Mouse (Mus musculus): ENCODE data around the gene Prpf31.

Prpf31 gene

DNA sequence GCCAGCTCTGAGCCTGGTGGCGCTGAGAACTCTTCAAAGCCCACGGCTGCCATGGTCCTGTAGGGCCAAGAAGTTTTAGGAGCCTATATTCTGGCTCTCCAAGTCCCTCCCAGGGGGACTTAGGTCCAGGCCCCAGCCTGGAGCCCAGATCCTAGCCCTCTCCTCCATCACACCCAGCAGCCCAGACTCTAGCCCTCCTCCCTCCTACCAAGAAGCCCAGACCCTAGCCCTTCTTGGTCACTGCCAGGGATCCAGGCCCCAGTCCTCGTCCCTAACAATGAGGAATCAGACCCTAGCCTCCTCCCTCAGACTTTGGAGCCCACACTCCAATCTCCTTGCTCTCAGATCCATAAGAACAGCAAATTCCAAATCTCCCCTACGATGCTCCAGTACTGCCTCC lies 755 bp upstream of the Prpf31 start:
- DNase-seq (ENCODE audit: low spot score), result no peak

DNA sequence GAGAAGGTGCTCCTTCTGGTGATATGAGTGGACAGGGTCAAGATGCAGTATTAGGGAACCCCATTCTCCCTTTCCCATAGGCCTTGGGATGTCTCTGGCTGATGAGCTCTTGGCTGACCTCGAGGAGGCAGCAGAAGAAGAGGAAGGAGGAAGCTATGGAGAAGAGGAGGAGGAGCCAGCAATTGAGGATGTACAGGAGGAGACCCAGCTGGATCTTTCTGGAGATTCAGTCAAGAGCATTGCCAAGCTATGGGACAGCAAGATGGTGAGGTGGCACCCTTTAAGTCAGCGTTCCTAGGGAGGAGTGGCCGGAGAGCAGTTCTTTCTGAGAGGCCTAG lies 662 bp downstream of the Prpf31 start:
- DNase-seq (ENCODE audit: low spot score), result no peak

DNA sequence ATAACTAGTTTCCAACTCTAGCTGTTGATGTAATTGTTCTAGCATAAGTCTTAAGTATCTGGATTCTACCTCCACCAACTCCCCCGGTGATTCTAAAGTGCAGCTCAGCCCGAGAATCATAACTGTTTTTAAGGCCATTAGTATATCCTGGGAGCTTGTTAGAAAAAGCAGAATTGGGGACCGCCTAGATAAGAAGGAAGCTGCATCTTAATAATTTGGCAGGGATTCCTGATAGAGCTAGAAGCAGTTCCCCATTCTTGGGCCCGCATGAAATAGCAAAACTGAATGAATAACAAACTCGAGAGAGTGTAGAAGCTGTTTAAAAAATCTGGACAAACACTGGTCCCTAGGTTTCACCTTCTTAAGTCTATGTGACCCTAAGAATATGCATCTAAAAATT lies 13.6 kb downstream of the Prpf31 start:
- DNase-seq (ENCODE audit: low spot score), result no peak

DNA sequence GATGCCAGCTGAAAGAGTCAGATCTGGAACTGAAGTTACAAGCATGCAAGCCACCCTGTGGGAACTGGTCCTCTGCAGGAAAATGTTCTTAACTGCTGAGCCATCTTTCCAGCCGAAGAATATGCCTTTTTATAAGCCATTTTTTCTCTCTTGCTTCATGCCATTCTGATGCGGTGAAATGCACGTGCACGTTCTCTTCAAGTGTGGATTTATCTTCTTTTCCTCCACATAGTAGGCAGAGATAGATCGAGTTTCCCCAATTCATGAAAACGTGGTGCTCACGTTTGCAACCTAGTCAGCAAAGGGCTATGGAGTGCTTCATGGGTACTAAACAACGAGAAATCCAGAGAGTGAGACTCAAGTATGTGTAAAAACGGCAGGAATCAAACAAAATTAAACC lies 14.1 kb downstream of the Prpf31 start:
- DNase-seq (ENCODE audit: low spot score), result no peak

DNA sequence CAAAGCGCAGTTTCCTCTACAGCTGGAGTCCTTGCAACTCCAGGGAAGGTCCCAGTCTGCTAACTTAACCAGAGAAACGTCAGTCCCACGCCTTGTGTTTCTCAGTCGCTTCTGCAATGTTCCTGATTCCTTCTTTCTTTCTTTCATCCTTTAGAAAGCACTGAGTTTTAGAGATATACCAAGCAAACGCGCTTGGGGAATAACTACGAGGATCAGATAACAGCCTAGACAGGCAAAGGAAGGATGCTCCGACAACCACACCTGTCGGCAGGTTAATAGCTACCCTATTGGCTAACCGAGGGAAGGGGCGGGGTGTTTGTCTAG lies 14.5 kb downstream of the Prpf31 start:
- DNase-seq (ENCODE audit: low spot score), result peak; percentile 95

DNA sequence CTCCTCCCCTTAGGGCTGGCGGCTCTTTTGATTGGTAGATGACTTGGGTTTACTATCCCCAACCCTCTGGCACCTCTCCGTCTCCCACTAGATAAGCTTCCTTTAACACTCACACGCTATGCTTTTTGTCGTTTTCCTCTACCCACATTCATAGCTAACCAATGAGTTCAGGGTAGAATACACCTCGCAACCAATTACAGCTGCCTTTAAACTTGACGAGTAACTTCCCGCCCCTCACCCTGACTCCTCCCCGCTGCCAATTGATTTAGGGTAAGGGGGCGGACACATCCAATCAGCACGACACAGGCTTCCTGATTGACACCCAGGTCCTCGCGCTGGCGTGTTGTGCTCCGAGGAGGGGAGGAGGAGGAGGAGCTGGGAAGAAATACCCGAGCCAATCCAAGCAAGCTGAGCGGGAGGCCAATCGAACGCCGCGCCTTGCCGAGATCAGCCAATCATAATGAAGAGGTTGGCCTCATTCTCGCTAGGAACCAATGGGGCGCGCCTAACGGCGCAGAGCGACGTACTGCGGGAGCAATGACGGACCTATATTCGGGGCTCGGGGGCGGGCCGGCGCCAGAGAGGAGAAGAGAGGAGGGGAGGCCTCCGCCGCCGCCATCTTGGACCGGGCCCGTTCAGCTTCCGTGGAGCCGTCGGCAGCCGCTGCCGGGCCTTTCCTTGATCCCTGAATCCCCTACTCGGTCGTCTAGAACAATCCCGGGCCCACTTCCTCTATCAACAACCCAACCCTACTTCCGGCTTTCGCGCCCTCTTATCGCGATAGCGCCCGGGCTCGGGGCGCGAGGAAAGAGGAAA lies 15.1 kb downstream of the Prpf31 start, which contains the start of gene Cnot3:
Gene Cnot3 (plus strand): TSS at position 597 of the 816 bp plus-strand sequence.
- DNase-seq (ENCODE audit: low spot score), result peak; percentile 96

DNA sequence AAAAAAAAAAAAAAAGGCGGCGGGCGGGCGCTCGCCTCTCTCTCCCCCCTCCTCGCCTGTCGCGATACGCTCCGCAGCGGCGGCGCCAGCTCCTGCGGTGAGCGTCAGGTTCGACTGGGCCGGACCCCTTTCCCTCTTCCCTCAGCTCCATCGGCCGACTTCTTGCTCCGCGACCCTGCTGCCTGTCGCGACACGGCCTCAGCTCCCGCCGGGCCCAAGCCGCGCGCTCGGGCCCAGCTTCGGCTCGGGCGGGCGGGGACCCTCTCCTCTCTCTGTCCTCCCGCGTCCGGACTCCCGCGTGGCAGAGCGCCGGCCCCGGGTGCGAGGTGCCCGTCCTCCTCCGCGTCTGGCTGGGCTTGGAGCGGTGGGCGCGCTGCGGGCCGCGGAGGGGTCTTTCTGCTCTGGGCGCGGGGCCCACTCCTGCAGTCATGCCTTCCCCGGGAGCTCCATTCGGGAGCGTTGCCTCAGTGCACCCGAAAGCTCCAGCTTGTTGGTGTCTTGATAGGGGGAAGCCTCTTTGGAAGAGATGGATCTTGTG lies 15.8 kb downstream of the Prpf31 start:
- DNase-seq (ENCODE audit: low spot score), result peak; percentile 76

DNA sequence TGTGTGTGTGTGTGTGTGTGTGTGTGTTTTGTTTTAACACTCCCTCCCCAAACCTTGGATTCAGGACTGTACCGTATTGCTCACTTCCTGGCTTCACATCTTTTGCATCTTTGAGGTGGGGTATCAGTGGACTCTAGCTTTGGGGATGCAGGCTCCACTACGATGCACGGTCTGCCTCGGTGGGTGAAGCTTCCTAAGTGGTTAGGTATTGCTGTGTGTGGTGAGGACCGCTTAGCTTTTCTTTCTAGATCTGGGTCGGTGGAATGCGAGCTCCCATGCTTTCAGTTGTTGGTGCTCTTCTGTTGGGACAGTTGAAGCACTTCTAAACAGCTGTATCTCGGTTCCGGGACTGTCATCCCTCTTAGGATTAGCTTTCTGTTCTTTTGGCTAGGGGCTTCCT lies 16.4 kb downstream of the Prpf31 start:
- DNase-seq (ENCODE audit: low spot score), result no peak

DNA sequence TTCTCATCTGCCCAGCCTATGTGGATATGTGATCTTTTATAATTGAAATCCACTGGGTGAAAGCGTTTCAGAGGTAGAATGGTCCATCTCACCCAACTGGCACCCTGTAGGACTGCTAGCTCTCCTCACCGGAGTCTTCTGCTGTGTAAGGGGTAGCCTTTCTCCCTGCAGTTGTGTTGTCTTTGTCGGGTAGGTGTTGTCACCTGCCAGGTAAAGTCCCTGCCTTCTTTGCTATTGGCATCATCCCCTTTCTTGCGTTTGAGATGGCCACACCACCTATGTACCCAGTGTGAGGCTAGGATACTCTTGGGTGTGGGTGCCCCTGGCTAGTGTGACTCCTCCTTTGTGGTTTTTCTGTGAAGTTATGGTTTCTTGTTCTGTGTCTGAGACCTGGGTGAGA lies 16.9 kb downstream of the Prpf31 start:
- no peak for DNase-seq (ENCODE audit: low spot score)

DNA sequence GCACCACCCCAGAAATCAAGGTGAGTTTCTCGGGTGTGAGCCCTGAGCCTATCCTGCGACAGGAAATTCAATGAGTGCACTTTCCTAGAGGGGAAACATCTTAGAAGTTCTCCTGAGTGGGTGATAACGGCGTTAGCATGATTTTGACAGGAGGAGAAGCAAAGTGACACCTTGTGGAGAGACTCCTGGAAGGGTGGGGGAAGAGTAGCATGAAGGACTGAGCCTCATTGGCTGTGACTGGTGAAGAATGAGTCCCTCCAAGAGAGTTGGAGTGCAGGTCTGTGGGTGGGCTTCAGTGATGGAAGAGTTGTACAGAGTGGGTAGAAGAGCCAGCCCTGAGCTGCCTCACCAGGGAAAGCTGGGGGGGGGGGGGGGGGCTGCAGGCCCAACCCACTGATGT lies 27.2 kb downstream of the Prpf31 start:
- DNase-seq (ENCODE audit: low spot score), result no peak

DNA sequence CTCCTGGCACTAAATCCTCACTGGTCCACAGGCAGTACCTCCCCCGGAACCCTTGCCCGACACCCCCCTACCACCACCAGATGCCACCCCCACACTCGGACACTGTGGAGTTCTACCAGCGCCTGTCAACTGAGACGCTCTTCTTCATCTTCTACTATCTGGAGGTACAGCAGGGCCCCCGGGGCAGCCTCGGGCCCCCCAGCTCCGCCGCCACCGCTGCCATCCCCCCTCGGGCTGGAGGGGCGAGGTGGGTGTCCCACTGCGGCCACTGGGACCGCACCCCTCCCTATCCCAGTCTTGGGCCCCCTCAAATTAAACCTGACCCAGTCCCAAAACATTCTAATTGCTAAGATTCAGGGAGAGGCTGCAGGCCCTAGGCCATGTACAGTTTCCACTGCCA lies 28.8 kb downstream of the Prpf31 start:
- DNase-seq (ENCODE audit: low spot score), result no peak

DNA sequence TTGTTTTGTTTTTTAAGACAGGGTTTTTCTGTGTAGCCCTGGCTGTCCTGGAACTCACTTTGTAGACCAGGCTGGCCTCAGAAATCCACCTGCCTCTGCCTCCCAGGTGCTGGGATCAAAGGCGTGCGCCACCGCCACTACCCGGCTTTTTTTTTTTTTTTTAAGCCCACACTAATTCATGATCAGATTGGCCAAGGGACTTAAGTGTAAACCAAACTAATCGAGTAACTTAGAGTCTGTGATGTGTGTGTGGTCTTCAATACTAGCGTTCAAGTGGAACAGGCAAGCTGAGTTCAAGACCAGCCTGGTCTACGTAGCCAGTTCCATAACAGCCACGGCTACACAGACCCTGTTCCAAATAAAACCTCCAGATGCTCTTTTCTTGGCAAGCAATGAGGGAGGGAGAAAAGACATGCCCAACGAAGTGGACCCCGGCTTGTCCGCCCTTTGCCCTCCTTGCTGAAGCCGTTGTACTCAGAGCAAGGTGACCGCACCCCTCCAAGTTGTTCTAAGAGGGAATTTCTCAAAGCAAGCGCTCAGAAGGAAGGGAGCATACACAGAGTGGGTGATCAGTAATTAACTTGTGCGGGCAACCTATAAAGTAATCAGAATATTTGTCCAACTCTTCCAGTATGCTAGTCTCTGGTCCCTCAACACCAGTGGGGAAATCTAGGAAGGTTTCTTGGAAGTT lies 34.9 kb downstream of the Prpf31 start:
- no peak for DNase-seq (ENCODE audit: low spot score)

DNA sequence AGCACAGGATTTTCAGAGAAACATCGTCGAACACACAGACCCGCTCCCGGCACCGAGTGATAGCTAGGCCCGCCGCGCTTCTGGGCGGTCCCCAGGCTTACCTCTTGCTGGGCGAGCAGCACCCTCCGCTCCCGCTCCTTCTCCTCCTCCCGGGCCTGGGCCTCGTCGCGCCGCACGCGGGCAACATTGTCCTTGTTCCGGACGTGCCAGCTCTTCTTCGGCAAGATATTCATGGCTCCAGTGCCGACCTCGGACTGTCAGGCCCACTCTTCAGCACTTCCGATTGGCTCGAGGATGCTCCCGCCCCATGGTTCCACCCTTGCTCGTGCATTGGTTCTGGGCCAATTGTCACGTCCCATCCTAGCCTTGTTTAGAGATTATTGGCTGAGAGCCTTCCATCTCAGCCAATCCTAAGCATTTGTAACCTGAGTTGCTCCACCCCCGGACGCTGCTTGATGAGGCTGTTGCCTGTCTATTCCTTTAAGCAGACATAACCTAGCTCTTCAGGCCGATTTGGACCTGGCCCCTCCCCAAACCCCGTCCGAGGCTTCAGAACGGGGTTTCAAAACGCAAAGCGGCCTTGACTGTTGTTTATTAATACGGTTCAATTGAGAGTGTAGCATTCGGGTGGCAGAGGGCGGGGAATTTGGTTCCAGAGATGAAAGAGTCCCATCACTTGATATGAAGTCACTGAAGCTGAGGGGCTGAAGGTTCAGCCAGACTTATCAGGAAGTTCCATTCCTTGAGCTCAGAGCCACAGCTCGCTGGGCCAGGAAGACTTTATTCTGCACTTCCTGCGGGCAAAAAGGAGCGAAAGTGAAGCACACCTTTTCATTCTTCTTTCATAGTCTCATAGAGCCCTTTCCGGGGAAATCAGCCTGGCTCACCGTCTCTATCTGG lies 35.7 kb downstream of the Prpf31 start, which contains the start of gene Leng1:
Gene Leng1 (minus strand): TSS at position 626 of the 900 bp plus-strand sequence.
- peak; percentile 94 for DNase-seq (ENCODE audit: low spot score)

DNA sequence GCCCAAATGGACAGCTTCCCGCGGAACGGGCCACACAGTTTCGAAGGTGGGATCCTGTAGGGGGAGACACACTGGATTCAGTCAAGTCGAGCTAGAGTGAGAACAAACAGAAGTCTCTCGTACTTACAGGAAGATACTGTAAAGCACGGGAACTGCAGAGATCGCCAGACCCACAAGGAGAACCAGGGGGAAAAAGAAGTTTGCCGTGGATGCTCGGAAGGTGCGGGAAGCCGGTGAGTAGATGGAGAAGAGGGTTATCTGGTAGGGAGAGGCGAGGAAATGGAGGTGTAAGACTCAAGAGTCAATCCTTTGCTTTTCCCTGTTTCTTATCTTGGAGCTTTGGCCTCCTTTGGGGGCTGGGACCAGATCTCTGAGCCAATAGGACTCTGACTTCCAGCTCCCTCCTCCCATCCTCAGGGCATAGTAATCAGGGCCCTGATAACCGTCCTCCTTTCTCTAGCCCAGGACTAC lies 37.2 kb downstream of the Prpf31 start:
- no peak for DNase-seq (ENCODE audit: low spot score)

DNA sequence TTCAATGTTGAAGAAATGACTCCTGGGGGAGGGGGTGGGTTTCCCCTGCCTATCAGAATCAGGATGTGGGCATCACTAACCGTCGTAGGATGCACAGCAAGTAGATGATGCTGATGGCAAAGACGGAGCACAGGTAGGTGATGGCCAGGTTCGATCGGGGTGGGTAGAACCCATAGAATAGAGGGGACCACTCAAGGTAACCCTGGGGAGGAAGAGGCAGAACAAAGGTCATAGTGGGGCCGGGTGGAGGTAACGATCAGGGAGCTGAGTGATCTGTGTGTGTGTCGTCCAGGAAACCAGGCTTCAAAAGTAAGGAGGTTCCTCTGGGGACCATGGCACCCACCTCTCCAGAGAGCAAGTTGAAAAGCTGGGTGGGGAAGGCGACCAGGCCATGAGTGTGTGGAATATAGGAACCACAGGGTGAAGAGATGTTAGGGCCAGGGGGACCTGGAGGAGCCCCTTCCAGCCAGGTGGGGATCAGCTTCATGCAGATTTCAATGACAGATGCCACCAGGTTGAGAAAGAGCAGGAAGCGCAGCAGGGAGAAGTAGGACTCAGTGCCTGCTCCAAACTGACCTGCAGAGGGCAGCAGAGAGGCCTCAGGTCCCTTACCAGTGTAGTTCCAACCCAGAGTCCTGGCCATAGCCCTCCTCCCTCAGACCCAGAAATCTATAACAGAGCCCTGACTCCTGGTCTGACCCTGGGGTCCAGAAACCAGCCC lies 44.9 kb downstream of the Prpf31 start:
- peak; percentile 93 for DNase-seq (ENCODE audit: low spot score)

DNA sequence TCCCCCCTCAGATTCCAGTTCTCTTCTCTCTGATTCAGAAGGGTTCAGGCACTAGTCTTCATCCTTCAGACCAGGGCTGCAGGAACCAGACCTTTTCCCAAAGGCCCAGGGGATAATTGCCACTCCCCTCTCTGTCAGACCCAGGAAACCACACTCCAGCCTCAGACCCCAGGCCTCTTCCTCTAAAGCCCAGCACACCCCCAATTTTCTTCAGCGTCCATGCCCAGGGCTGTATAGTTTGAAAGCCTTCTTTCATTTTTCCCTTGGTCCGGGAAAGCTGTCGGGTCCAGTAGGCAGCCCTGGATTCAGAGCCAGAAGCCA lies 45.4 kb downstream of the Prpf31 start:
- DNase-seq (ENCODE audit: low spot score), result no peak

DNA sequence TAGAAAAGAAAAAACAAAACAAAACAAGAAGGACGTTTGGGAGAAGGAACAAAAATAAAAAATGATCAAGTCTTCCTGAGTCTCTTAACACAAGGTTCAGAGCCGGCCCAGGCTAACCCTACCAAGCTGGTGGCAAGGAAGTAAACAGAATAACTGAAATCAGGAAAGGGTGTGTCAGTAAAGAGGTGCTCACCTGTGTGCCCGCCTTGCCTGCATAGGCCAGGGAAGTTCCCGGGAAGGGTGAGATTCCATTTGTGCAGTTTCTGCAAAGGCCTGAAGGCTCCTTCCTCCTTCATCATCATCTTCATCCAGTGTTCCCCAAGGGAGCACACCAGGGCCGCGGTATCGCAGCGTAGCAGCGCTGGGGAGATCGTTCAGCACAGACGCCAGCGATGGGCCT lies 46.6 kb downstream of the Prpf31 start:
- DNase-seq (ENCODE audit: low spot score), result no peak

DNA sequence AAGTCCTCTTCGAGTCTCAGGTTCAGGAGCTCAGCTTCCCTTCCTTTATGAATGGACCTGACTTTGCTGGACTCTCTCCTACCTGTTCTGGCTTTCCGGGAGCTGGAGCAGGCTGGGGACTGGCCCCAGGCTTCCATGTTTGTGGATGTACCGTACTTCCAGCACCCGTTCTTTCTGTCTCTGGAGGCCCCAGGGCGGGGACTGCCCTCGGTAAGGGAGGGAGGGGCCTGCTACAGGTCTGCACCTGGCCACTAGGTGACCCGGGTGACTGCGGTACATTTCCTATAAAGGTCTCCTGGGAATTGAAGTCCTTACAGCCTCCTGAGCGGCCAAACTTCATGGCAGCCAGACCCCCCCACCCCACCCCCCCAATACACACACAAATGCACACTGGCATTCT lies 47.6 kb downstream of the Prpf31 start, which contains the start of gene Tmc4:
Gene Tmc4 (minus strand): TSS at position 212 of the 400 bp plus-strand sequence.
- no peak for DNase-seq (ENCODE audit: low spot score)

DNA sequence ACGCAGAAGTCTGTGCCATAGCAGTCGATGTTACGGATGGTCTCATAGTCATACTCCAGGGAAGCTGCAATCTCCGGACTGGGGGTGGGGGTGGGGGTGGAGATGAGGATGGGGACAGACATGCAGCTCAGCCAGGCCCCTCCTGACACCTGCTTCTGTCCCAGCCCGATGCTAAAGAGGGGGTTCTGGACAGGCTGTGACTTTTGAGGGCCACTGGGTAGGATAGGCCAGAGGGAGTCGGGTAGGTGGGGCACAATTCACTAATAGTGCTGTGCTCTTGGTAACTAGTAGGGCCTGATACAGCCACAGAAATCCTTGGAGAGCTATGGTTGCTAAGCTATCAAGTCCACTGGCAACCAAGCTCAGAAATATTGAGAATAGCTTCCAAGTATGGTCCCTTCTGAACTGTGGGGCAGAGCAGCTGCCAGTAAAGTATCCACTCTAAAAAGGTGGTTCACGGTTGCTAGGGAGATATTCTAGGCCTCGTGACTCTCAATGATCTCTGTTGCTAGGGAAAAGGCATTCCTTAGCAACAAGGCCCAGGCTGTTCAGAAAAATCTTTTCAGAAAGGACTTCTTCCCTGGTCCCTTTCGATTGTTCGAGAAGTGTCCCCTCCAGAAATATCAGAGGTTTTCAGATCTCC lies 54.2 kb downstream of the Prpf31 start:
- no peak for DNase-seq (ENCODE audit: low spot score)

DNA sequence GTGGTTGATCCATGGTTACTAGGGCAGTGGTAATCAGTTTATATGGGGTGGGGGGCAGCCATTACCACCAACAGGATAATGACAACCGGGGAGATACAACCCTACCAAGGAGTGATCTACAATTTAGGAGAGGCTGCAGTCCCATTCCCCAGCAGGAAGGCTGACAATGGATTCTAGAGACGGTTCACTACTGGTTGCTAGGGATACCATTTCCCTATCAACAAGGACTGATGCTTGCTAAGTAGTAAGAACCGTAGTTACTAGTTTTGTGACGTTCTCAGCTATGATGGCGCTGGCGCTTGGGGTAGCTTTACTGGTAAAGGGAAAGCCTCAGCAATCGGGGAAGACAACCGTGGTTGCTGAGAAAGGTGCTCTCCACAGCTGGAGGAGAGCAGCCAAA lies 54.9 kb downstream of the Prpf31 start:
- DNase-seq (ENCODE audit: low spot score), result no peak
